Mouse (Mus musculus) cerebellum, postnatal 10 days (tissue): ENCODE data around the gene Osm.
A peak's percentile ranks its signal among the peaks of the same experiment; 100 is the strongest.

Experiments
- DNase-seq, 2 experiments: peaks; one replicate each; pipeline ENCODE4 v3.0.0; 2021; ENCODE audit warnings: mixed read lengths in 2 of 2

Gene Osm

DNA sequence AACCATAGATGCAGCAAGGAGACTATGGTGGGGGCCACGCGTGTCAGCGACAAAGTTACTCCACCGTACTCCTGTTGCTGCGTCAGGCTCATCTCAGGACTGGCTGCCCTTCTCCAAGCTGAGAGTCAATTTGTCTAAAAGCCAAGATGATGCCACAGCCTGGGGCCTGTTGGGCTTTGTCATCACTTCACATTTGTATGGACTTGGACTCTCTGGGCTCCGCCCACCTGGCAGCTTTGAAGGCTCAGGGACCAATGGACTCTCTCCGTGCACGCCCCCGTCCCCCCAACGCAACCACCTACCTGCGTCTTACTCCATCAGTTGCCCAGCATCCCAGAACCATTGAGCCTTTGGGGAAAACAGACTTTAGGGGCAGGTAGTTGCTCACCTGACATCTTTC is 35.3 kb downstream of the Osm start:
- DNase-seq = no peak

DNA sequence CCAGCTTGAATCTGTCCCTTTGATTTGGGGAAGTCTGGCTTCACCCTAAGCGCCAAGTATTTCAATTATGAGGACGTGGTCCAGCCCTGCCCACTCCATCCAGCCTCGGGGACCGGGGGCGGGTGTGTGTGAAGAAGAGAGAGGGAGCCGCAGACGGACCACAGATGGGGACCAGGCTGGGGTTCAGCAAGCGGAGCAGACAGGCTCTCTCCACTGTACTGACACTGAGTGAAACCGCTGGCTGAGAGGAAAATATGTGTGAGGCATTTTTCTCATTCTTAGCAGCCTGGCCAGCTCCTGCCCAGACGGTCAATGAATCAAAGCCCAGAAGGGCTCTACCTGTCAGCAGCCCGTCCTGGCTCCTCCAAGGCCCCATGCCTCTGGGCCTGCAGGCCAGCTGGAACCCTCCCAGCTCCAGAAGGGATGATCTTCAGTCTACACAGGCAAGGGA is 40.2 kb downstream of the Osm start:
- DNase-seq = peak; percentile 71 to 76

DNA sequence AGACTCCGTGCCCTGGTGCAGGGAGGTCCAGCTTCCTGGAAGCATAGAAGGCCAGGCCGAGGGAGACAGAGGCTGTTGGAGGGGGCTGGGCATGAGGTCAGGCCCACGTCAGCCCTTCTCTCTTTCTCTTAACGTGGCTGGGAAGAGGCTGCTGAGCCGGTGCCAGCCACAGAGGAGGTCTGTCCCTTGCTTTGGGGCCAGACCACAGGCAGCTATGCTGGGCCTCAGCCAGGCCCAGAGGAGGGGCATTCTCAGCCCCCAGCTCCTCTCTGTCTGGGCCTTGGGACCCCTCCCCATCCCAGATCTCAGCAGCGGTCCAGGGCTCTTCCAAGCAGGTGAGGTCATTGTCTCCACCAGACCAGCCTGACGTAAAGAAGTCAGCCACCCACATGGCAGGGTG is 43.7 kb downstream of the Osm start:
- DNase-seq = peak in 1 of 2 experiments; percentile 37

DNA sequence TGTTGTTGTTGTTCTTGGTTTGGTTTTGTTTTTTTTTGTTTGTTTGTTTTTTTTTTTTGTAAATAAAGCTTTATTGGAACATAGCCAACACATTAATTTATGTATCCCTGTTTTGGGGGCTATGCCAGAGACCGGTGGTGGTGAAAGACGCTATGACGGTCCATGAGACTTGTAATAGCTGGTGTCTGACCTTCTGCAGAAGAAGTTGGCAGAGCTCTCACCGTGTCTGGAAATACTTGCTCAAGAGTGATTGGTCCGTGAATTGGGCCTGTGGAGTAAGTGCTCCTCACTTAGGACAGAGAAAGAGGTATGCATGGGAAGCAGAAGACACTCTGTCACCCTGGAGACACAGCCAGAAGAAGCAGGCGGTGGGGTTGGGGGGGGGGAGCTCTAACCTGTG is 45.6 kb downstream of the Osm start:
- DNase-seq = no peak

DNA sequence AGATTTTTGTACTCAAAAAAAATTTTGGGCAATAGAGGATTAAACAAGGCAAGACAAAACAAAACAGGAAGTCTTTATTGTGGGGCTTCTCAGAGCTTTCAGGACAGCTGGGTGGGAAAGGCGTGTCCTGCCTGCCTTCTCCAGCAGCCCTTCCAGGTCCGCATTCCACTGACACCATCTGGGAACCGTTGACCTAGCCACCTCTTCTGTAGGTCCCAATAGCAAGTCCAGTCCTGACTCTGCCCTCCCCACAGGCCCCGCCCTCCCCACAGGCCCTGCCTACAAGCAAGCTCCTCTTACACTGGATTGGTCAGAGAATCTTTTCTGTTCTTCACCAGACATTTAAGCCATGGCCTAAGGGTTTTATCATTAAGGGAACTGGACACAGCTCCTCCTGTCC is 47.4 kb downstream of the Osm start:
- DNase-seq = peak in 1 of 2 experiments; percentile 9

DNA sequence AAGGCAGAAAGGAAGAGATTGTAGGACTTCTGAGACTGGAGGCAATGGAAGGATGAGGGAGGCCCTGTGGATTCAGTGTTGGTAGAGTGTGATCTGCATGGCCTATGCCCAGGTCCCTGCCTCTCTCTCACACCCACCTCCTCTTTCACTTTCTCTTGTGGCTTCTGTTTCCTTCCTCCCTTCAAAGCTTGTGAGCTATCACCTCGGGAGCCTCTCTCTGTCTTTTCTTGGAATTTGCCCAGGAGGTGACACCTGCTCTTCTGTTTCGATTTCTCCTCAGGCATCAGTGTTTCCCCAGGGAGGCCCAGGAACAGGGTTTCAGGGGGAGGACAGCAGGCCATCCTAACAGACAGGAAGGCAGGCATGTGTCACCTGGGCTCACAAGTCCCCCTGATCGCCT is 53.1 kb downstream of the Osm start:
- no peak for DNase-seq
